Mouse (Mus musculus) monocyte, adult 5-6 weeks (primary cell): Measurements from ENCODE around the gene Tff1. TPM values are rescaled to one million over a fixed set of nuclear protein-coding genes. Genes with fewer than 3 reads are reported as not detected.

Experiments used
- ATAC-seq: fragments of 153-309, 156-312 bp; replicated peaks from 2 replicates; pipeline ENCODE4 v1.8.0; 2017; ENCODE audit warnings: mild to moderate bottlenecking; ENCODE audit not compliant: low TSS enrichment, insufficient number of reproducible peaks, severe bottlenecking, poor library complexity, low FRiP score
- total RNA-seq: library from RNA; stranded (forward); fragments of 200-1000, 200-491, 200-594 nt; gene quantifications from 3 replicates; pipeline ENCODE4 v1.2.3, GENCODE M21; 2017

The Tff1 gene
- not detected in 3 replicates for total RNA-seq

GRCm38 (mm10) chr17:31165127-31165526 is at the start of gene Tff1:
TSS of gene Tff1 (minus strand) at chr17:31165277.
- ATAC-seq: no peak

- no peak for ATAC-seq
Observed at GRCm38 (mm10) chr17:31211881-31212280, 46.8 kb upstream of the Tff1 start.

GRCm38 (mm10) chr17:31210299-31210698 is 45.2 kb upstream of the Tff1 start:
- no peak for ATAC-seq

GRCm38 (mm10) chr17:31209376-31209930 is 44.4 kb upstream of the Tff1 start:
- no peak for ATAC-seq

GRCm38 (mm10) chr17:31208654-31209053 is 43.6 kb upstream of the Tff1 start:
- no peak for ATAC-seq

GRCm38 (mm10) chr17:31207771-31208334 is 42.8 kb upstream of the Tff1 start, which contains the start of gene Ubash3a:
TSS of gene Ubash3a (plus strand) at chr17:31207873.
- ATAC-seq: 0 out of 2 replicates have a peak, but pooled peaks have one; percentile 46

GRCm38 (mm10) chr17:31198877-31199276 is 33.8 kb upstream of the Tff1 start, which contains the start of gene Tmprss3:
TSS of gene Tmprss3 (minus strand) at chr17:31198977.
- ATAC-seq: no peak

- 0 out of 2 replicates have a peak, but pooled peaks have one; percentile 4 for ATAC-seq
Observed at GRCm38 (mm10) chr17:31196283-31196682, 31.2 kb upstream of the Tff1 start.

- no peak for ATAC-seq
Observed at GRCm38 (mm10) chr17:31195207-31195606, 30.1 kb upstream of the Tff1 start.

GRCm38 (mm10) chr17:31193360-31193759 is 28.3 kb upstream of the Tff1 start:
- ATAC-seq: no peak

GRCm38 (mm10) chr17:31192663-31193062 is 27.6 kb upstream of the Tff1 start:
- no peak for ATAC-seq

- ATAC-seq: no peak
Observed at GRCm38 (mm10) chr17:31191825-31192224, 26.7 kb upstream of the Tff1 start.

GRCm38 (mm10) chr17:31187370-31187769 is 22.3 kb upstream of the Tff1 start:
- peak; percentile 66; the same call in 1 of the 2 replicates for ATAC-seq

GRCm38 (mm10) chr17:31184269-31184990 is 19.4 kb upstream of the Tff1 start:
- no peak for ATAC-seq

- no peak for ATAC-seq
Observed at GRCm38 (mm10) chr17:31183180-31183974, 18.3 kb upstream of the Tff1 start.

GRCm38 (mm10) chr17:31181490-31181889 is 16.4 kb upstream of the Tff1 start:
- ATAC-seq: 0 out of 2 replicates have a peak, but pooled peaks have one; percentile 25

GRCm38 (mm10) chr17:31176321-31176720 is 11.2 kb upstream of the Tff1 start:
- no peak for ATAC-seq

GRCm38 (mm10) chr17:31169796-31170195 is 4.7 kb upstream of the Tff1 start:
- no peak for ATAC-seq

GRCm38 (mm10) chr17:31163821-31164220 is 1.3 kb downstream of the Tff1 start:
- ATAC-seq: no peak
